Mouse (Mus musculus) ES-E14 (cell line): ENCODE measurements around the gene Myzap.

Source experiments
- CHD2 ChIP-seq: IDR thresholded peaks from 2 replicates; pipeline ENCODE4 v1.6.1; 2014; ENCODE audit warnings: mild to moderate bottlenecking, low read depth, low read length, inconsistent platforms
- HCFC1 ChIP-seq: IDR thresholded peaks from 2 replicates; pipeline ENCODE4 v1.6.1; 2012; ENCODE audit warnings: low read length, inconsistent platforms, borderline replicate concordance; ENCODE audit not compliant: insufficient read depth
- MAFK ChIP-seq: IDR thresholded peaks from 2 replicates; pipeline ENCODE4 v1.6.1; 2014; ENCODE audit warnings: mild to moderate bottlenecking, low read depth, low read length, inconsistent platforms; ENCODE audit not compliant: insufficient read depth
- ZC3H11A ChIP-seq: IDR thresholded peaks from 2 replicates; pipeline ENCODE4 v1.6.1; 2012; ENCODE audit warnings: low read depth, mild to moderate bottlenecking, inconsistent platforms, low read length, borderline replicate concordance
- ZNF384 ChIP-seq: IDR thresholded peaks from 2 replicates; pipeline ENCODE4 v1.6.1; 2012; ENCODE audit warnings: low read depth, low read length, inconsistent platforms

DNA sequence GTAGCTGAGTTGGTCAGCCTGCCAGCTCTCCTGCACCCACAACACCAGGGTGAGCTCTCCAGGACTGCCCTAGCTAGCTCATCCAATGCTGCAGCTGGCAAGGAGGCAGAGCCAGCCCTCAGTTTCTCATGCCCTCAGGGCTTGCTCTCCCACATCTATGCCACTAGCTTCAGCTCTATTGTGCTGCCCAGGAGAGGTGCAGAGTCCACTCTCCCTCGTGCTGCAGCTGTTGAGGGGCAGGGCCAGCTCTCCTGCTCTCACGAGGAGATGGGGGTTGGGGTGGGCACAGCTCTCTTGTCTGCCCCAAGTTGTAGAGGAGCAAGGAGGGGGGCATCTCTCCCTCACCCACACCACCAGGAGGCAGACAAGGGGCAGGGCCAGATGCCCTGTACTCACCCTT, 95.5 kb downstream of the Myzap start:
- TF ChIP-seq ZNF384 (no peak), CHD2 (no peak), MAFK (no peak), ZC3H11A (no peak), HCFC1 (no peak)
